ENCODE assay signal across 10 mouse cellular contexts in genomic region chr3:122506343-122506916, GRCm38 (mm10).
DNase-seq lines count a peak whose midpoint lies in the region; ATAC-seq and TF ChIP-seq lines count a peak whose summit lies in the region.
"Had no signal": no experiment of that assay in that cellular context is flagged by ENCODE, and none has a peak within 500 bp of the region (broad histone marks: within the 10 kb centered on the region; RNA-seq: fewer than 3 reads in every experiment).

No protein-coding gene starts in this region.

- no peaks in the 10 kb centered on the region for H3K27me3 ChIP-seq in intestine, embryonic 14.5 days (replicated peaks; ENCODE audit: control insufficient read depth, insufficient read depth, low read length)
- H3K27me3 ChIP-seq in intestine, postnatal 0 days (replicated peaks; ENCODE audit: control insufficient read depth, insufficient read depth, low read length): no peaks in the 10 kb centered on the region
- 0 out of 2 replicates have a peak, but pooled peaks cover 4% of the 10 kb centered on the region for H3K27me3 ChIP-seq in limb, embryonic 13.5 days

- no peaks in the 10 kb centered on the region for H3K36me3 ChIP-seq in intestine, embryonic 14.5 days (ENCODE audit: control insufficient read depth, insufficient read depth, low read length)
- 0 out of 2 replicates have a peak, but pooled peaks cover 7% of the 10 kb centered on the region for H3K36me3 ChIP-seq in intestine, postnatal 0 days (ENCODE audit: control insufficient read depth, insufficient read depth)
- H3K36me3 ChIP-seq in limb, embryonic 13.5 days: no peaks in the 10 kb centered on the region
- H3K36me3 ChIP-seq: G1E had no signal

- H3K27ac ChIP-seq in intestine, embryonic 14.5 days (ENCODE audit: low read depth): peak overlapping the region; percentile 54; the same call in 1 of the 2 replicates
- no peak overlapping the region for H3K27ac ChIP-seq in intestine, postnatal 0 days (ENCODE audit: low read depth, low read length)
- no peak overlapping the region; the same call in 1 of the 2 replicates for H3K27ac ChIP-seq in limb, embryonic 13.5 days
- H3K27ac ChIP-seq: liver, embryonic 14.5 days had no signal

- H3K4me2 ChIP-seq in intestine, embryonic 14.5 days (ENCODE audit: low read length): peak overlapping the region; percentile 18
- no peak overlapping the region for H3K4me2 ChIP-seq in intestine, postnatal 0 days (replicated peaks; ENCODE audit: low read depth)
- no peak overlapping the region for H3K4me2 ChIP-seq in limb, embryonic 13.5 days (replicated peaks)

- no peak overlapping the region for H3K9ac ChIP-seq in intestine, embryonic 14.5 days (ENCODE audit: low read length)
- H3K9ac ChIP-seq in intestine, postnatal 0 days (ENCODE audit: low read depth, low read length): no peak overlapping the region
- H3K9ac ChIP-seq in limb, embryonic 13.5 days: no peak overlapping the region
- H3K9ac ChIP-seq: liver, embryonic 14.5 days had no signal

- peaks cover 34% of the 10 kb centered on the region for H3K4me1 ChIP-seq in intestine, embryonic 14.5 days (replicated peaks; ENCODE audit: control insufficient read depth, insufficient read depth, low read length)
- peaks cover 13% of the 10 kb centered on the region; the same call in 1 of the 2 replicates for H3K4me1 ChIP-seq in intestine, postnatal 0 days (replicated peaks; ENCODE audit: control insufficient read depth, insufficient read depth, low read length)
- peaks cover 60% of the 10 kb centered on the region for H3K4me1 ChIP-seq in limb, embryonic 13.5 days

- no peak for DNase-seq in intestine, embryonic 14.5 days (ENCODE audit: low spot score)
- peak; percentile 58 to 64 for DNase-seq in right cerebral cortex, adult 2 months (ENCODE audit: low spot score in 2 of 2)
- no peak for DNase-seq in right cerebral cortex, postnatal 4 days
- DNase-seq in cerebellum, adult 11-12 months: no peak
- DNase-seq in urinary bladder, postnatal 10 days (ENCODE audit: low spot score): no peak
- DNase-seq: cerebellum, adult 2 months had no signal

- WGBS in intestine, embryonic 14.5 days: 26% methylated on average over 10 of the region's 10 CpGs
- 55% methylated on average over 10 of the region's 10 CpGs for WGBS in intestine, postnatal 0 days
- WGBS in limb, embryonic 13.5 days: 39% methylated on average over 10 of the region's 10 CpGs

- H3K4me3 ChIP-seq in intestine, embryonic 14.5 days (ENCODE audit: low read depth, low read length): no peak overlapping the region
- H3K4me3 ChIP-seq in intestine, postnatal 0 days (ENCODE audit: low read depth, low read length): no peak overlapping the region
- H3K4me3 ChIP-seq in limb, embryonic 13.5 days: no peak overlapping the region

- ATAC-seq in intestine, embryonic 14.5 days (replicated peaks; ENCODE audit: low FRiP score, low TSS enrichment, low read depth): peak; percentile 48; the same call in 1 of the 2 replicates
- ATAC-seq in intestine, postnatal 0 days: no peak
- ATAC-seq in limb, embryonic 13.5 days (ENCODE audit: low FRiP score, low read depth): peak; percentile 48; the same call in 1 of the 2 replicates

- no peak for TF ChIP-seq CTCF in intestine, postnatal 0 days (IDR thresholded peaks at IDR 0.05; ENCODE audit: low read depth)

- H3K9me3 ChIP-seq in intestine, embryonic 14.5 days (ENCODE audit: control insufficient read depth, low read length): no peaks in the 10 kb centered on the region
- H3K9me3 ChIP-seq in intestine, postnatal 0 days (ENCODE audit: control insufficient read depth): no peaks in the 10 kb centered on the region
- no peaks in the 10 kb centered on the region for H3K9me3 ChIP-seq in limb, embryonic 13.5 days
- H3K9me3 ChIP-seq: G1E had no signal

Comparison
In these comparisons a context has a peak if more than half of its experiments do, and no peak if none do; other contexts are left out.
1. DNase-seq: peak in right cerebral cortex, adult 2 months (2 of 2); none in intestine, embryonic 14.5 days (single experiment), right cerebral cortex, postnatal 4 days (single experiment), cerebellum, adult 11-12 months (single experiment) and urinary bladder, postnatal 10 days (single experiment).